Mouse (Mus musculus): ENCODE measurements at regions not wholly inside any gene's neighbourhood (a gene's known extent, or its start where the extent isn't known, plus 50 kb on each side); places are given as distances from the start of the nearest gene placed in this dataset.

DNA sequence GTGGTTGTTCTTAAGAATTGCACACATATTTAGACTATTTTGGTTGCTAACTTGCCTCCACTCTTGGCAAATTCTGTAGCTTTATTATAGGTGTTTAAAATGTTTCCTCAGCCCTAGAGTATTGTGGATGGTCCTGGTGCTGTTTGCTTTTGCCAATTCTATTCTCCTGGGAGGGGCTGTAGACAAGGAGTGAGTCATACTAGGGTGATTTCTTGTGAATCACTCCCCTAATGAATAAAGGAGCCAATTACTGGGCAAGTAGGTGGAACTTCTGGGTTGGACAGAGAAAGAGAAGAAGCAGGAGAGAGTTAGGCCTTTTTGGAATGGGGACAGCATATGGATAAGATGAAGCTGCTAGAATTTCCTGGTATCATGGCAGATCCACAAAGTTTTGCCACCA, 541.6 kb upstream of the A830018L16Rik start:
- TF ChIP-seq EP300 (IDR thresholded peaks at IDR 0.05) = no peak
- no peak for TF ChIP-seq CTCF (IDR thresholded peaks at IDR 0.05)

All from lung, postnatal 0 days (tissue).